11 mouse cellular contexts compared by ENCODE assay signal in the genomic region with DNA sequence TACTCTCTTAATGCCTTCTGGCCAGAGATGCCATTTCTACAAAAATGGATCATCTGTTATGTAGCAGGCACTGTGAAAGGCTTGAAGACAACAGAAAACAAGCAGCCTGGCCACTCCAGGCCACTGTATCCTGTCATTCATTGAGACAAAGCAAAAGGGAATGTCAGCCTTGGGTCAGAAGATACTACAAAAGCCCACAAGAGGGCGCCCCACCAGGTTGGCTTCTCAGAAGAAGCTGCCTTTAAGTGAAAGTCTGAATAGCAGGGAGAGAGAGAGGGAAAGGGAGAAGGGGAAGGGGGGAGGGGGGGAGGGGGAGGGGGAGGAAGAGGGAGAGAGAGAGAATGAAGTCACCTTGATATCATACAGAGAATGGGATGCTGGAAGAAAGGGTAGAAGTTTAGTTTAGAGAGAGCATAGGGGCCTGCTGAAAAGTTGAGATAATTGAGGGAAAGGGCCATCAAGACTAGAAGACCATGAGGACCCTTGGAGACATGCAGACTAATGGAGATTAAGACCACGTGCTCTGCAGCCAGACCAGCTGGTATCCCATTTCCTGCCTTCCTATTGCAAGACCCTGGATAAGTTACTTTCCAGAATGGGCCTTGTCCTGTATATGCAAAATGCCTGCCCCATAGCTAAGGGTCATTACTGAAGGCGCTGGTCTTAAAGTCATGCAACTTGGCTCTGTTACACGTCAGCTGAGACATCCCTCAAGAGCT. TPM values are rescaled to one million over a fixed set of nuclear protein-coding genes. Genes with fewer than 3 reads are reported as not detected.
DNase-seq lines count a peak whose midpoint lies in the region; ATAC-seq and TF ChIP-seq lines count a peak whose summit lies in the region.
"Had no signal": no experiment of that assay in that cellular context is flagged by ENCODE, and none has a peak within 500 bp of the region (broad histone marks: within the 10 kb centered on the region; RNA-seq: fewer than 3 reads in every experiment).

No protein-coding gene starts in this region.

- TF ChIP-seq CTCF in left cerebral cortex, adult 2 months (IDR thresholded peaks at IDR 0.05): peak; percentile 27

- ATAC-seq in activated CD4-positive, CD25-positive, alpha-beta regulatory T cell, adult 4 months: no peak

- H3K4me3 ChIP-seq in left cerebral cortex, adult 2 months: no peak overlapping the region
- H3K4me3 ChIP-seq: embryonic facial prominence, embryonic 12.5 days; limb, embryonic 13.5 days; neural tube, embryonic 13.5 days had no signal

- no peak overlapping the region for H3K27ac ChIP-seq in left cerebral cortex, adult 2 months
- H3K27ac ChIP-seq: embryonic facial prominence, embryonic 12.5 days; limb, embryonic 13.5 days; neural tube, embryonic 13.5 days had no signal

- intact Hi-C loops in left cerebral cortex, adult 2 months (cut with DNase I): no loop called here

- DNase-seq in adrenal gland, postnatal 25 days: peak; percentile 24
- no peak for DNase-seq in adrenal gland, postnatal 4 days (ENCODE audit: low spot score in 2 of 2)
- no peak for DNase-seq in left cerebral cortex, adult 2 months (ENCODE audit: extremely low spot score in 1 of 2, low spot score in 2 of 2)
- no peak for DNase-seq in left cerebral cortex, adult 11 months (ENCODE audit: low spot score)
- peak; percentile 49 for DNase-seq in MEL-GATA-1-ER (ENCODE audit: extremely low read depth, low read depth)
- DNase-seq in naive thymus-derived CD4-positive, alpha-beta T cell, adult 2 months (ENCODE audit: low read depth): peak; percentile 77
- DNase-seq in left cerebral cortex, adult 9 months (ENCODE audit: low spot score in 2 of 2): no peak

RNA-seq across cellular contexts. Expression of a gene that starts 18.6 kb away (rescaled TPM):
- 0.15 and 0.19 TPM in 2 replicates for total RNA-seq in adrenal gland, postnatal 25 days (2021)
- total RNA-seq in adrenal gland, postnatal 4 days (2021): under 1 TPM; 0.17 TPM
- total RNA-seq in left cerebral cortex, adult 2 months (2021): under 1 TPM; 0.07 to 0.25 TPM
- polyA plus RNA-seq in activated CD4-positive, CD25-positive, alpha-beta regulatory T cell, adult 4 months (2017; shearing (Covaris generic)): under 1 TPM; 0.60 TPM

RNA-seq across cellular contexts. Expression of a gene that starts 48.7 kb away (rescaled TPM):
- 4.2 TPM in 2 replicates for total RNA-seq in adrenal gland, postnatal 25 days (2021)
- total RNA-seq in adrenal gland, postnatal 4 days (2021): 1 to 10 TPM; 6.6 to 7.3 TPM
- total RNA-seq in left cerebral cortex, adult 2 months (2021): 10 to 100 TPM; 28.1 TPM
- polyA plus RNA-seq in activated CD4-positive, CD25-positive, alpha-beta regulatory T cell, adult 4 months (2017; shearing (Covaris generic)): not detected

Comparison
In these comparisons a context has a peak if more than half of its experiments do, and no peak if none do; other contexts are left out.
1. DNase-seq: peak in adrenal gland, postnatal 25 days (single experiment), MEL-GATA-1-ER (single experiment) and naive thymus-derived CD4-positive, alpha-beta T cell, adult 2 months (single experiment); none in adrenal gland, postnatal 4 days (0 of 2), left cerebral cortex, adult 2 months (0 of 2), left cerebral cortex, adult 11 months (single experiment) and left cerebral cortex, adult 9 months (0 of 2).